Mouse (Mus musculus) layer of hippocampus, adult 11-12 months (tissue): ENCODE results near the gene Mum1.

Source experiments
- DNase-seq: peaks from one replicate; pipeline ENCODE4 v3.0.0; 2022; ENCODE audit warnings: low spot score

The Mum1 gene

DNA sequence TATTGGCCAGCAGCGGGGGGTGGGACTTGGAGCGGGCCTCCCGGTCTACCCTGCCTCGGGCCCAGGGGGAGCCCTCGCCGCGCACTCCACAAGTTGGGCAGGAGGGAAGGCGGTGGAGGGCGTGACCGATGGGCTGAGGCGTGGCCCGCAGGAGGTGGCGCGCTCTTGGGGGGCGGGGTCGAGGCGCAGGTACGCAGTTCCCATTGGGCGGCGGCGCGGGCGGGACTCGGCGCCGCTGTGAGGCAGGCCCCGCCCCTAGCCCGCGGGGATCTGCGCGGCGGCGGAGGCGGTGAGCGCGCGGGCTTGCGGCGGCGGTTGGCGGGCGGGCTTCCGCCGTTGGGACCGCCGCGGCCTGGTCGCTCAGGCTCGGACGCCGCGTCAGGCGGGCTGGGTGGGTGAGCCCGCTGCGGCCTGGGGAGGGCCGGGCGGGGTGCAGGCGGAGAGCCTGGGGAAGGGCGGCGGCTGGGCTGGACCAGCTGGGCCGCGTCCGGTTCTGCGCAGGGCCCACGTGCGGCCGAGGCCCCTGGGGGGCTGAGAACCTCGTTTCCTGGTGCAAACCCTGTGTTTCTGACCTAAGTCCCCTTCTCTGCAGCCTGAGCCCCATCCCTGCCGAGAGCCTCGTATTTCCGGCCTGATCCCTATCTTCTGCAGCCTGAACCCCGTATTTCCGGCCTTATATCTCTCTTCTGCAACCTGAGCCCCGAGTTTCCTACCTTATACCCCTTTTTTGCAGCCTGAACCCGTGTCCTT is at the start of gene Mum1:
Gene Mum1, plus strand, starts transcription at position 19 of the 750 bp plus-strand sequence.
- DNase-seq = peak; percentile 99

DNA sequence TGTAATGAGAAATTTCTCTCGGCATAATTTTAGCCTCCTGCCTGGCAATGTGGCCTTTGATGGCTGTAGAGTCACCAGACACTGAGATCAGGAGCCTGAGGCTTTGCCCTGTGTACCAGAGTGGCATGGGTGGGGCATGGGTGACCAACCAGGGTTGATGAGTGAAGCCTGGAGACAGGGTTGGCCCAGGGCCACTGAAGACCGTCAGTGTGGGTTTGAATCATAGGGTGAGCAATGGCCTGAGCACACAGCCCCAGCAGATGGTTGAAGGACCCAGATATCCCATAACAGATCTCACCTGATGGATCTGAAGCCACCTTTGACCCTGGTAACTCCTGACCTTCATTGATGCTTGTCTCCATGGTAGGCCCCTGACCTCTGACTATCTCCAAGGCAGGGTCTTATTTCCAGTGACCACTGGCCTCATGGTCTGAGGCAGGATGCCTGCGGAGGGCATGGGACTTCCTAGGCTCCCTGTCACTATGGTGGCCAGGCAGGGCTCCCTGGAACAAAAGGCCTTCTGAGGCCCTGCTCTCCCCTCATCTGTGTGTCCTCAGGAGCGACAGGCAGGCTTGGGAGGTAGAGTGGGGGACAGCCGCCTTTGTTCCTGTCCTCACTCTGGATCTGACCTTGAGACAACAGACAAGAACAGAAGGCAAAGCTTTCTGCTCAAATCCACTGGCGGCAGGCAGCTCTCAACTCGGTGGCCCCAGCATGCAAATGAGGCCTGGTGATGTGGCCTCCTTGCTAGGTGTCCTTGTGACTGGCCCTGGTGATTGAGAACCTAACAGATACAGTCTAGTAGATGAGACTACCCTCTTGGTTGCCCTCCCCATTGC is 48.6 kb upstream of the Mum1 start:
- DNase-seq = no peak

DNA sequence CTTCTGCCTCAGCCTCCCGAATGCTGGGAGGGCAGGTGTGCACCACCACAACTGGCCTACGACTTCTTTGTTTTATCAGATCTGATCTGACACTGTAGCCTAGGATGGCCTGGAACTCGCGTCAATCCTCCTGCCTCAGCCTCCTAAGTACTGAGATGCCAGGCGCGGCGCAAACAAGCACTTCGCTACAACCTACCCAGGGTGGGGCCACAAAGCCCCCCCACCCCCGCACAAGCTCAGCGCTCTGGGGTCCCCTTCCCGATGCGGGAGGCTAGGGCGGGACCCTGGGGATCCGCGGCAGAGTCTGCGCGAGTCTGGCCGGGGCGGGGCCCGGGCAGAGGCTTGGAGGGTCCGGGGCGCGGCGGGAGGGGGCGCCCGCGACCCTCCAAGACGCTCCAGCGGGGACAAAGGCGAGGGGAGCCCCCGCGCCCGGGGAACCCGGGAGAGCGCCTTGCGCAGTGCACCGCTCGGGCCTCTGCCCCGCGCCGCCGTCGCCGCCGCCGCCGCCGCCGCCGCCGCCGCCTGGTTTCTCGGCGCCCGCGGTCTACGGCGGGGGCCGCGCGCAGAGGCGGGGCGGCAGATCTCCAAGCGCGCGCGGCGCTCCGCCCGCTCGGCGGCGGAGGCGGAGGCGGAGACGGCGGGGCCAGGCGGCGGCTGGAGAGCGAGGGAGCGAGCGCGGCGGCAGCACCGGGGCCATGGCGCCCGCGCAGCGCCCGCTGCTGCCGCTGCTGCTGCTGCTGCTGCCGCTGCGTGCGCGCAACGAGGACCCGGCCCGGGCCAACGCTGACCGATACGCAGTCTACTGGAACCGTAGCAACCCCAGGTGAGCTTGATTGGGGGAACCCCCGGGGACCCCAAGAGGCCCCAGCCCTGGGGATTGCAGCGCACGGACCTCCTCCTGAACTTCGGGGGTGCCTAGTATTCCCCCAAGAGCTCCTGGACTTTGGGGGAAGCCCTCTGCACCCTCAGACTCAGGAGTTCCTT is 46.9 kb upstream of the Mum1 start, which contains the start of gene Efna2:
Gene Efna2, plus strand, starts transcription at position 415 of the 984 bp plus-strand sequence.
- DNase-seq = no peak

DNA sequence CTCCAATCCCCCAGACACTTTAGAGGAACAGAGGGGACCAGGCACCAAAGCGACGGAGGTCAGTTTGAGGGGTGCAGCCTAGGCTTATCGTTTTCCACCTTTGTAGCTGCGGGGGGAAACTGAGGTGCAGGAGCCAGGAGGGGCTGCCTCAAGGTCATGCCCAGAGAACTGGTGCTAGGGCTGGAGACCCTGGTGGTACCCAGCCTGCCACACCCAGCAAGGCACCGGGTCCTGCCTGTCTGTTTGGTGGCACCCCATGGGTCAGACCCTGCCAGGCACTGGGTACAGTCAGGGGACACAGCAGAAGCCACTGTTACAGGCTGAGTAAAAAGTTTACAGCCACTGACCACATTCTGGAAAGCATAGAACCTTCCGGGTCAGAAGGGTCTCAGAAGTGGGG is 45.9 kb upstream of the Mum1 start:
- DNase-seq = no peak

DNA sequence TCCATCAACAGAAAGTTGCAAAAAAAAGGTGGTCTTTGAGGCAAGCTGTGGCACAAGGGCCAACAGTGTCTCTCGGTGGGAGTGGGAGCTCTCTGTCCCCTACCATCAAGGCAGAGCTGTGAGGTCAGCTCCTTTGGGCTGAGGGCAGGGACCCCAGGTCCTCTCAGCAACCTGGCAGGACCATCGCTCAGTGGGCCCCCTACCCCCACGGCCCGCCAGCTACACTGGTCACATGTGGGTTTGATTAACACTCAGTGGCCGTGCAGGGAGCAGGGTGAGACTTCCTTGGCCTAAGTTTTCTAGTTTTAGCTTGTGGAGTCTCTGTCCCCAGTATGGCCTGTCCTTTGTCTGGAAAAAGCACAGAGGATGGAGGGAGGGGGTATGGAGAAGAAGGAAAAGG is 45.4 kb upstream of the Mum1 start:
- no peak for DNase-seq

DNA sequence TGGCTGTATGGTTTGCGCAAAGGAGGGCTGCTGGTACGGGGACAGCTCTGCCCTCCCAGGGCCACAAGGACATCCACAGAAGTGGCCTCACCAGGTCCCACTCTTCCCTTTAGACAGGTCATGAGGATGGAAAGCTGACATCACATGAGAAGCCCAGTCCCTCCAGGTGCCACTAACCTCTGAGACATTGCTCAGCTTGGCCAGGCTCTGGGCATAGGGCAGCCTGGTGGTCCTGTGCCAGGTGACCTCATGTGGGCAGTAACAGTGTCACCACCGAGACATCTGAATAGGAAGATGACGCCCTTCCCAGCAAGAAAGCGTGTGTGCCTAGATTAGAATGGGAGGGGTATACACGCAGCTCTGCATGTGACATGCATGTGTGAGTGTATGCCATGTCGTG is 43.7 kb upstream of the Mum1 start:
- no peak for DNase-seq

DNA sequence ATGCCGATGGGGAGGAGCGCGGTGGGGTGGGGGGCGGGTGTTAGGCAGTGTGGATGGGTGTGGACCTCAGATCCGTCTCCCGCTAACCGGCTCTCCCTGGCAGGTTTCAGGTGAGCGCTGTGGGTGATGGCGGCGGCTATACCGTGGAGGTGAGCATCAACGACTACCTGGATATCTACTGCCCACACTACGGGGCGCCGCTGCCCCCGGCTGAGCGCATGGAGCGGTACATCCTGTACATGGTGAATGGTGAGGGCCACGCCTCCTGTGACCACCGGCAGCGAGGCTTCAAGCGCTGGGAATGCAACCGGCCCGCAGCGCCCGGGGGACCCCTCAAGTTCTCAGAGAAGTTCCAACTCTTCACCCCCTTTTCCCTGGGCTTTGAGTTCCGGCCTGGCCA is 39.6 kb upstream of the Mum1 start:
- DNase-seq = no peak

DNA sequence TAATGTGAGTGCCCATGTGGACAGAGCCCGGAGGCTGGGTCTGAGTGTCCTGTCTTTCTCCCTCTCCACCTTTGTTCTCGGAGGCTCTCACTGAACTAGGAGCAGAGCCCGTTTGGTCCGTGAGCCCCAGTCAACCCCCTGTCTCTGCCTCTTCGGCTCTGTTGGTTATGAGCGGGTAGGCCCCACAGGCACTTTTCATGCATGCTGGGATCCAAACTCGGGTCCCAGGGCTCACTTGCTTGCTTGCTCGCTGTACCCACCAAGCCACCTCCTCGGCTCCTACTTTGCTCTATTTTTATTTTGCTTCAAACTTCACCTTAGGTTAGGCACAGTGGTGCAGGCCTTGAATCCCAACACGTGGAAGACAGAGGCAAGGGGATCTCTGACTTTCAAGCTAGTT is 38.5 kb upstream of the Mum1 start:
- no peak for DNase-seq

DNA sequence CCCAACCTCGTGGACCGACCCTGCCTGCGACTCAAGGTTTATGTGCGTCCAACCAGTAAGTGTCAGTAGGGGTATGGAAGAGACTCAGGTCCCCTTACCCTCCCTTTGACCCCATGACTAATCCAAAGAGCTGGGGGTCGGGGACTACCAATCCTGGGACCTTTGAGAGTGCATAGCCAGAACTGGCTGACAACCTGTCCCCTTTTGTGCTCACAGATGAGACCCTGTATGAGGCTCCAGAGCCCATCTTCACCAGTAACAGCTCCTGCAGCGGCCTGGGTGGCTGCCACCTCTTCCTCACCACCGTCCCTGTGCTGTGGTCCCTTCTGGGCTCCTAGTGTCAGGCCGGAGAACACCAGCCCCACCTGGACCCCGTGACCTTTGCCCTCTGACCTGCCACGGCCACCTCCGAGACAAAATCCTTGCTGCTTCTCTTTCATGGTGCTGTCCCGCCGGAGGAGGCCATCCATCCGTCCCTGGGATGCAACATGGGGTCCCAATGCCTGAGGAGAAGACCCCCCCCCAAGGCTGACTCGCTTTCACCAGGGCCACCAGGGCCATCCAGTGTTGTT is 37.7 kb upstream of the Mum1 start:
- no peak for DNase-seq

DNA sequence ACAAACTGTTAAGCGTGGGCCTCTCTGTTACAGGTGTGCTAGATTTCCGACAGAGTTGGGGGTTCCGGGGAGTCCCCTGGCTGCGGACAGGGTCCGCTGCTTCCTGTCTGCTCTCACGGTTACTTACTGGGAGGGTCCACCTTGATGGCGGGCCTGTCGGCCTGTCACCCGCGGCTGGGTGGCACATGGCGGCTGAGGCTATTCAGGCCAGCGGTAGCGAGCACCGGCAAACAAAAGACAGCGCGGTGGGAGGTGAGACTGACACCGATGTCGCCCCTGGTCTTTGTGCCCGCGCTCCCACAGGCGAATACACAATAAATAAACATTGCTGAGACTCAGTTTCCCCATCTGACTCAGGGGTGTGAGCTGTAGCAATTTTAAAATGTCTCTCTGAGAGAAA is 36.2 kb upstream of the Mum1 start:
- DNase-seq = no peak

DNA sequence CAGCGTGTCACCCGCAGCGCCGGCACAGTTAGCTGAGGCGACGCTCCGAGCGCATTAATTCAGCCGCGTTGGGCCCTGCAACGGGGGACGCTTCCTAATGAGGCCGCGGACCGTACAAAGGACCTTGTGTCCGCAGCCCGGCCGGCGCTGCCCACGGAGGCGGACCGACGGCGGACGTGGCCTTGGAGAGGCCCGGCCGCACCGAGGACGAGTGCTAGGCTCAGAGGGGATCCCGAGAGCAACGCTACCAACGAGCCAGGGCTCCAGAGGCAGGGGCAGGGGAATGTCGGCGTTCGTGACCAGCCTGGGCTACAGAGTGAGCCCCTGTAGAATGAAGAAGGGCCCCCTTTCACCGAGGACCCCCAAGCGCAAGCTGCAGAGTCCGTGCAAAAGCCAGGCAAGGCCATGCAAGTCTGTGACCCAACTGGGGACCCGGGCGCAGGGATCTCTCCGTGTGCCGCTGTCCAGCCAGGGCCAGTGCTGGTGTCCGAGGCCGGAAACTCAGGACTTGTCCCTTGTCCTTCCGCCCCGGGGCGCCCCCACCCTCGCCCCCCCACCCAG is 35.7 kb upstream of the Mum1 start:
- DNase-seq = no peak

DNA sequence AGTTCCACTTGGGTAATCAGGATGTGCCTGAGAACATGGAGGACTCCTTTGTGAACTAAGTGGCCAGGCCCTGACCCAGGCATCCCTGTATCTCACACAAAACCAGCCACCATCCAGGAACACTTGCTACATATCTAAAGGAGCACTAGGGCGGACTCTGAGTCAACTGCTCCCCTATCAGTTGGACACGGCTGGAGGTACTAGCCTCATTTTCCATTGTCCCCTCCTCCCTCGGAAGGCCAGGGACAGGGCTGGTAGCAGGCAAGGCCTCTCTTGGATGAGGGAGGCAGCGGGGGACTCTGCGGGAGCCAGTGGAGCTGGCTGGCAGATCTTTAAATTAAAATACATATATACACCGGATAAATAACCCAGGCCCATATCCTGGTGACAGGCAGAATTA is 32.3 kb upstream of the Mum1 start:
- DNase-seq = no peak

DNA sequence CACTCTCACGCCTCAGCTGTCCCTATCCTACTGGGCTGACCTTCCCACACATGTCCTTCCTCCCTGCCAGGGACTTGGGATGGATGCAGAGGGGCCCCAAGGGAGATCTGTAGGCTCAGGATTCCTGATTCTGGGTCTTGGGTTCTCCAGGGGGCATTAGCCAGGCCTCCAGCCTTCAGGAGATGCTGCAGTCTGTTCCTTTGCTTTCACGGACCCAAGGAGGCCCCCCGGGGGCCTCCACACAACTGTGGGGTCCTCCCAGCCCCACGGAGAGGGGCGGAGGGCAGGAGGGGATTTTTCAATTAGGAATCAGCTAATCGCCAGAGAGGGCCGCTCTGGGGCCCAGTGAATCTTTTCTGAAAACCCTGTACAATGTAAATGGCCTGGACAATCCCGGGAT is 31.8 kb upstream of the Mum1 start:
- no peak for DNase-seq

DNA sequence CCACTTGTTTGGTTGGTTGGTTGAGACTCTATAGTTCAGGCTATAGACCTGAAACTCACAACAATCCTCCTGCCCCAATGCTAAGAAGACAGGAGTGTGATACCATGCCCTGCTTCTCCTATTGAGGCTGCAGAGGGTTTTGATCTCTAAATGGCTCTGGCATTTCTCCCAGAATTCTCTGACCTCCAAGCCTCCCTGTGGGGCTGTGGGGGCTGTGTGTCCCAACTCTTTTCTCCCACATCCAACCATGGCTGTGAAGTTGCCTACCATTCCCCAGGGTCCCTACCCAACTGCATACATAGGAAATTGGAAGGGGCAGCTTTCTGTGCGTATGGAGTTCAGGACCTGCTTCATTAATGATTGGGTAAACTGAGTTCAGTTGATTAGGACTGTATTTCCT is 30.1 kb upstream of the Mum1 start:
- no peak for DNase-seq

DNA sequence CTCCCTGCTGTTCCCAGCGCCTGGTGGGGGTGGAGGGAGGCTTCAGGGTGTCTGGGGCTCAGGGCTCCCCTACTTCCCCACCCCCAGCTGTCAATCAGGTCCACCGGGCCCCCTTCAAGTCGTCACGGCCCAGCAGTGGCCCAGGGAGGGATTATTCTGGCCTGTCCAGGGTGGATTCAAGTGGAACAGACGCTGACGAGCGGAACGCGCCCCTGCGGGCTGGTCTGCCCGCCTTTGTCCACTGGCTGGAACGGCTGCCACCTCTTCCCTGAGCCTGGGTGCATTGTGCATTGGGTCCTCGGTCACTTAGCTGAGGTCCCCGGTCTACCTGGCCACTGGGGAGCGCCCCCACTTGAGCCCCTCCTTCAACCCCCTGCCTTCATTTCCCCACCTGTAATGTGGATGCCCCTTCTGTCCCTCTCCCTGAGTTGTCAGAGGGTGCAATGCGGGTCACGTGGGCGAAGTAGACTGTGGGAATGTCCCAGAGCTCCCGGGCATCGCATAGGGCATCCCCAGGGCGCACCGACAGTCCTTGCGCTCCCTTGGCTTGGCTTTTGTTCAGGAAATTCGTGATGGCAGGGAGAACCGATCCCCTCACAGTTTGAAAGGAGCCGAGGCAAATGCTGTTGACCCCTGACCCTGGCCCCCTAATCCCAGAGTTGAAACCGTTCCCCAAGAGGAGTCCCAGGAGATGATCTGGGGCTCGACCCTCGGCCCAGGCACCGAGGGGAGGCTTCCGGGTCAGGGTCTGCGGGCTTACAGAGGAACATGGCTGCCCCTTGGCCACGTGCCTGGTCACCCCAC is 29.3 kb upstream of the Mum1 start:
- DNase-seq = no peak

DNA sequence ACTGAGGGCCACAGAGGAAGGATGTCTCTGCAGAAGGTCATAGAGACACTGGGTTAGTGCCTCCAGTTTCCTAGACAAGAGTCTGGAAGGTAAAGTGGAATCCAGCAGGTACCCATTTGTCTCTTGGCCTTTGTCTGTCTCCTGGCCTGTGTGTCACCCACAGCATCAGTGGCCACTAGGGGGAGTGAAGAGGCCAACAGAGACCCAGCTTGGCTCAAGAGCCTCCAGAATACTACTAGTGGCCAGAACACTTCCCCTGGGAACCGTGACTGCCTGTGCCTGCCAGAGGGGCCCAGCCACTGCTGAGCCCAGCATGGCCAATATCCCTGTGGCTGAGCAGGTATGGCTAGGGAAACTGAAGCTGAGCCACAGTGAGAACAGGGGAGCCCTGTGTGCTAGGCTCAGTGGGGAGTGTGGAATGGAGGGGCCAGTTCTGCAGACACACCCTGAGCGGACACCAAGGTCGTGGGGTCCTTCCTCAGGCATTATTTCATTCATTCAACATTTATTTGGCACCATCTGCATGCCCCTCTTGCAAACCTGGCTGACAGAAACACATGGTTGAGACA is 26.7 kb upstream of the Mum1 start:
- peak; percentile 89 for DNase-seq

DNA sequence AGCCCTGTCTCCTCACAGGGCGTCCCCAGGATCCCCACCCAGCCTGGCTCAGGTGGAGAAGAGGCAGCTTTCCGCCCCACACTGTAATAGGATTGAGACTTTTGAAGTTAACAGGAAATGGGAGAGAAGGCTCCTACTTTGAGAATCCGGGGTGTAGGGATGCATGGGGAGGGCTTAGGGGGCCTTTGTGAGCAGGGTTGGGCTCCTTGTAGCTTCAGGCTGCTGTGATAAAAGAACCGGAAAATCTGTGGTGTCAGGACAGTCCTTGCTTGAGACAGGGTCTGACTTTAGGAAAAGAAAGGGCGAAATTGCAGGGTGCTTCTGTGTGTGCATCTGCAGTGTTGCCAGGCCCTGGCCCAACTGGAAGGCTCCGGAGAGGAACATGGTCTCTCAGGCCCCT is 25.7 kb upstream of the Mum1 start:
- DNase-seq = no peak

DNA sequence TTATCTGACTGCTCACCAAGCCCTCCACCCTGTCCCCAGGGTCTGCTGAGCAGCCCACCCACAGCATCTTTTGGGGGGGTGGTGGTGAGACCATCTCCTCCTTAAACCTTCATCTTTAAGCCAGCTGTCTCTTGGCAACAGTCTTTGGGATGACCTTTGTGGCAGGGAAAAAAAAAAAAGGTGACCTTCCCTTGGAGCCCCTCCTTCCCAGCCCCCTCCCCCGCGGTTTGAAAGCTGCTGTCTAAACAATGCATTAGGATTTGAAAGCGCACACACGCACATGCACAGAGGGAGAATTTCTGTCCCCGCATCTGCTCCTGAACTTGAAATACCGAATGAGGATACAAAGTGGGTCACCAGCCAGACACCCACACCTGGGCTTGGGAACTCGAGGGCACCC is 22.2 kb upstream of the Mum1 start:
- no peak for DNase-seq

DNA sequence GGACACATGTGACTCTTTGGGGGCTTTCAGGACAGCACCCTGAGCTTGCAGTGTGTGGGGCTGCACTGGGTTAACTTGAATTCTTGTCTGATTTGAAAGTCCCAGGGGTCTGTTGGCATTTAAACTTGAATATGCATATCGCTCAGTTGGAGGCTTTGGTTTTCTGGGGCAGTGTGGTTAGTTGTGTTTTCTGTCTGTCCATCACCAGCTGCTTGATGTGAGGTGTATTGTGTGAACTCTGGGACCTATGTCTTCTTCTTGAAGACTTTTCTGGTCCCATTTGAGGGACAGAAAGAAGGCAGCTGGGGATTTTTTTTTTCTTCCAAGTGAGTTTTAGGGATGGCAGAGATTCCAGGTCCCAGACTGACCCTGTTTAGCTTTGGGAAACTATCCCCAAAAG is 19.0 kb upstream of the Mum1 start:
- no peak for DNase-seq

DNA sequence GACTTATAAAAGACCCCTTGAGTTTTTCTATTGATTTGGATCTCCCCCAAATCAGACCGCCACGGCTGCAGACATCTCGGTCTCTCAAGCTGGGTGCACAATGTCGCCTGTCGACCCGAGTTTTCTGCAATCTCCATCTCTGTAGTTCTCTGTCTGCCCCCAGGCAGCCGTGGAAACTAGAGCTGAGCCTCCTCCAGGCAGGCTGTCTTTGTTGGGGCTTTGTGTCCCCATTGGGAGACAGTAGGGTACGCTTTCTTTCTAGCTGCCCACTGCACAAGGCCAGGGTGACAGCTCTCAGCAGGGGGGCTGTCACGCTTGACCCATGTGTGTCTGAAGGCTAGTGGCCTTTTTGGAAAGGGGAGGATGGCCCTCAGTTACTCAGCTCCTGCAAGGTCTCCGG is 18.6 kb upstream of the Mum1 start:
- DNase-seq = no peak
